Mouse (Mus musculus) cortical plate, adult 2 months (tissue): Measurements from ENCODE around the gene Foxp1. TPM values are rescaled to one million over a fixed set of nuclear protein-coding genes. Genes with fewer than 3 reads are reported as not detected.

Experiments
- H3K27ac ChIP-seq: fragments of 200-500 bp; 2 replicates; pipeline ENCODE4 v1.5.1; 2012; ENCODE audit warnings: low read length, control low read depth, inconsistent platforms; ENCODE audit not compliant: insufficient read depth
- H3K4me1 ChIP-seq: fragments of 200-500 bp; 2 replicates; pipeline ENCODE4 v1.6.1; 2011; ENCODE audit warnings: low read length; ENCODE audit not compliant: control insufficient read depth, insufficient read depth
- H3K4me3 ChIP-seq: fragments of 200-500 bp; 2 replicates; pipeline ENCODE4 v1.5.1; 2011; ENCODE audit warnings: mild to moderate bottlenecking, low read length, control low read depth; ENCODE audit not compliant: insufficient read depth
- CTCF ChIP-seq: fragments of 200-500 bp; IDR thresholded peaks from 2 replicates; pipeline ENCODE4 v1.5.1; 2011; ENCODE audit warnings: mild to moderate bottlenecking, control low read depth, low read length; ENCODE audit not compliant: insufficient read depth; ENCODE audit errors: extremely low read depth
- POLR2A ChIP-seq: fragments of 200-500 bp; IDR thresholded peaks from 2 replicates; pipeline ENCODE4 v1.6.1; 2011; ENCODE audit warnings: mild to moderate bottlenecking, low read length, control low read depth; ENCODE audit not compliant: insufficient read depth; ENCODE audit errors: extremely low read depth
- polyA plus RNA-seq: library from polyadenylated mRNA; depleted of rRNA; stranded (reverse); fragments of >200 nt; gene quantifications from 2 replicates; pipeline ENCODE4 v1.2.3, GENCODE M21; 2012

The Foxp1 gene
- polyA plus RNA-seq, 1 experiment = 99.2 TPM

DNA sequence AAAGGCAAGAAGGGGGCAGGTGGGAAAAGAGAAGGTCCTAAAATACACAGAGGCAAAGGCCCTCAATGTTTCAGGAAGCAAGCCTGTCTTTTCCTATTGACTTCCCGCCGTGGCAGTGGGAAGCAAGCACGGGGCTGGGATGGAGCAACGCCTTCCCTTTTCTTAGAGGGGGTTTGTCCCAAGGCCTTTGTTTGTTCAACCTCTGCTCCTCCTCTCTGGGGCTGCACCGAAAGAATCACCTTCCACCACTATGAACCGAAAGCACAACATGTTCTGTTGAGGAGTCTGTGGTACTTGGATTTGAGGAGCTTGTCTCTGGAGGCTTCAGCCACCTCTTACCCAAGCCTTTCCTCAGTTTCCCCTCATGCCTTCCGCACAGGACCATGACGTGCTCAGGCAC, 355.5 kb downstream of the Foxp1 start:
- Histone ChIP-seq H3K4me1 (peaks cover 2% of the 10 kb centered on the region; the same call in 1 of the 2 replicates), H3K27ac (no peak overlapping the region), H3K4me3 (no peak overlapping the region)
- TF ChIP-seq CTCF (no peak), POLR2A (no peak)

DNA sequence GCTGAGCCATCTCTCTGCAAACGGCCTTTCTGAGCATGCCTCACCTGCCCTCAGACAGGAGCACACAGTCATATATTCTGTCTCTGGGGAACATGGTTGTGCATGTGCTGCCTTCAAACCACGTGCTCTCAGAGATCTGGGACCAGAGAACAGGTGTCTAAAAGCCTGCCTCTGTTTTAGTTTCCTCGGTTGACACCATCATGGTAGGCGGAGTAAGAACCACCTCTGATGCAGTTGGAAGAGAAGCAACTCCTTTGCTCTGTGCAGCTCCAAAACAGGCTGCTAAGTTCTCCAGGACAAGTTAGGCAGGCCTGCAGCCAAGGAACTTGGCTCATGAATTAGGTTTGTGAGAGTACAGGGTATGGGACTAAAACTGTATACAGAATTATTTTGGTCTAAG, 356.4 kb downstream of the Foxp1 start:
- TF ChIP-seq CTCF (no peak), POLR2A (no peak)
- Histone ChIP-seq H3K4me1 (peaks cover 2% of the 10 kb centered on the region; the same call in 1 of the 2 replicates), H3K27ac (no peak overlapping the region), H3K4me3 (no peak overlapping the region)

DNA sequence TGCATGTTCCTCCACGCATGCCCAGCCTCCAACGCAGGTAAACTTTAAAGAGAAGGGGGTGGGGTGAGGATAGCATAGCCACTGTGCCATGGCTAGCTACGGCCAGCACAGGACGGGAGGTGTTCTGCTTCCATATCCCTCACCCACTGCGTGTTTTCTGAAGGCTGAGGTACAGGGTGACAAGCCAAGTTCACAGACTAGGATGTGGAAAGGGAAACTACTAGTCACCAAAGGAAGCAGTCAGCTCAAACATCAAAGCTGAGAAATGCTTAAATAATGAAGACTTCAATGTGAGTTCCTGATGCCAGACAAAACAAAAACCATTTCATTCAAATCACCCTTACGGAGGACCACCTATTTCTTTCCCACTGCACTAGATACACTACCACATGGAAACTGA, 357.8 kb downstream of the Foxp1 start:
- no peak overlapping the region for H3K4me3 ChIP-seq
- H3K4me1 ChIP-seq = peaks cover 2% of the 10 kb centered on the region; the same call in 1 of the 2 replicates
- TF ChIP-seq CTCF = no peak
- no peak for TF ChIP-seq POLR2A
- no peak overlapping the region for H3K27ac ChIP-seq

DNA sequence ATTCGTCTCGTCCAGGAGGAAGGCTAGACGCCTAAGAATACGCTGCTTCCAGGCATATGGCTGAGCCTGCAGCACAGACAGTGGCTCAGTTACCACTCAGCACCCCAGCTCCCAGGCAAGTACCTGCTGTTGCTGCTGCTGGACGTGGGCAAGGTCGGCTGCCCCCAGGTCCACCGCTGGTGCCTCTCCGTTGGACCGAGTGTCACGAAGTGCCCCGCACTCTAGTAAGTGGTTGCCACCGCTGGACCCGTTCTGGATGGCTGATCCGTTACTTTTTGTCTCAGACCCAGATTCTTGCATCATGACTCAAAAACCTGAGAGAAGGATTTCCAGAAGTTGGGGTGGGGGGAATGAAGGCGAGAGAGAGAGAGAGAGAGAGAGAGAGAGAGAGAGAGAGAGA, 359.8 kb downstream of the Foxp1 start:
- no peak for TF ChIP-seq CTCF
- TF ChIP-seq POLR2A = no peak
- H3K27ac ChIP-seq = no peak overlapping the region
- H3K4me1 ChIP-seq = peaks cover 2% of the 10 kb centered on the region; the same call in 1 of the 2 replicates
- no peak overlapping the region for H3K4me3 ChIP-seq

DNA sequence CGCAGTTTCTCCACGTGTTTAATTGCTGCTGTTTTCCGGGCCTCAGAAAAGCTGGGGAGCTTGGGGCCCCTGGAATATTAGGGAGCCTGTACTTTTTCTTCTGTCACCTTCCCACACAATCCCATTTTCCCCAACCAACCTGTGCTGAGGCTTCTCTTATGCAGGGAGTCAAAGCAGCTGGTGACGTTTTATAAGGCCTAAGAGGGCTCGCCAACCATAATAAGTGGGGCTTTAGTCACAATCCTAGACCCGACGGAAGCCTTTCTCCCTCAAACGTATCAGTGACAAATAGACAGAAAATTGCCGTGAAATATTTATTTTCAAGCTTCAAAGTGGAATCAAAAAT, 362.2 kb downstream of the Foxp1 start:
- TF ChIP-seq POLR2A (no peak), CTCF (no peak)
- peaks cover 2% of the 10 kb centered on the region; the same call in 1 of the 2 replicates for H3K4me1 ChIP-seq
- H3K27ac ChIP-seq = no peak overlapping the region
- H3K4me3 ChIP-seq = no peak overlapping the region

DNA sequence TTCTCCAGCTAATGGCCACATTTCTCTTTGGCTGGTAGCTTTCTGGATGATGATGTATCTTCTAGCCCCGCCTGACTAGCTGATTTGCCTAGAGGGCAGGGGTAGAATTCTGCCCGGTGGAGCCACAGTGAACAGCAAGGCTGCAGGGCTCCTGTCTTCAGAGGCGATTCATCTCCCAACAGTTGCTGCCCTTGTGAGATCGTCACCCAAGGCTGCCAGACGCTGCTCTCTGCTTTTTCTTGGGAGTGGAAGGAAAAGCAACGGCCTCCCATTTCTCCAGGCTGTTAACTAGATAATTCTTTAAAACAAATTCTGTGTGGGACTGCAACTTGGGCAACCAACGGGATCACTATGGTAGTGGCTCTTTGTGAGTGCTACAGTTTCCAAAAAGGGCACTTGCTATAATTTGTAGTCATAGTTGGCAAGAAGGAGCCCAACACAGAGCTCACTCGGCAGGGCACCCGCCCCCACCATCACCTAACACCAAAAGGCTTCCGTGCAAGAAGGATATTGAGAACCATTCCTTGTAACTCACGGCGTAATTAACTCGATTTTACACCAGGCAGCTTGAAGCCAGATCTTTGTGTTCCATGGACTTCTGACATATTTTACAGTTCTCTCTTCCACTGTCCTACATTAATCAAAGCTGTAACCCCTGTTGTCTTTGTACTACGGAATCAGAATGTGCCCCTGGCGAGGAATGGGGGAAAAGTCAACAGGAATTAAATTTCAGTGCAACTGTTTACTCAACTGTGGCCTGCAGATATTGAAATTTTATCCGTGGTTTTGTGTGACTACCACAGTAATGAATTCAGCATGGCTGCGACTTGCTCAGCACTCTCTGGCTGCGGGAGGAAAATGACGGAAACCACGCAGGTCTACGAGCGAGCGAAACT, 362.8 kb downstream of the Foxp1 start:
- no peak overlapping the region for H3K27ac ChIP-seq
- TF ChIP-seq POLR2A (no peak), CTCF (no peak)
- H3K4me1 ChIP-seq = peaks cover 2% of the 10 kb centered on the region; the same call in 1 of the 2 replicates
- H3K4me3 ChIP-seq = no peak overlapping the region

DNA sequence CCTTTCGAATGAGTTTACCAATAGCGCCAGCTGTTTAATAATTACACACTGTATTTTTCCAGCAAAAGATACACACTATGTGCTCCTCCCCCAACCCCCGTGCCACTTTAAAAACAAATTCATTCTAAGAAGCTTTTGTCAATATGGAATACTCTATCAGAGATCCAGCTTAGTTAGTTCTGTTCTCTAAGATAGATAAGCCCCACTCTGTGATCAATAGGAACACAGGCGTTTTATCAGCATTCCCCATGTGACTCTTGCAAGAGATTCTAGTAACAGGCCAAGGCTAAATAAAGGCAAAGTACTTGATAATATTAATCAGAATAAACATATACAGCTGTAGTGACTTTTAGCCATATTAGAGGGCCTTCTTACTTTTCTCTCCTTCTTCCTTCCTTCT, 368.8 kb downstream of the Foxp1 start:
- Histone ChIP-seq H3K4me3 (no peak overlapping the region), H3K4me1 (no peaks in the 10 kb centered on the region), H3K27ac (no peak overlapping the region)
- no peak for TF ChIP-seq POLR2A
- TF ChIP-seq CTCF = no peak

DNA sequence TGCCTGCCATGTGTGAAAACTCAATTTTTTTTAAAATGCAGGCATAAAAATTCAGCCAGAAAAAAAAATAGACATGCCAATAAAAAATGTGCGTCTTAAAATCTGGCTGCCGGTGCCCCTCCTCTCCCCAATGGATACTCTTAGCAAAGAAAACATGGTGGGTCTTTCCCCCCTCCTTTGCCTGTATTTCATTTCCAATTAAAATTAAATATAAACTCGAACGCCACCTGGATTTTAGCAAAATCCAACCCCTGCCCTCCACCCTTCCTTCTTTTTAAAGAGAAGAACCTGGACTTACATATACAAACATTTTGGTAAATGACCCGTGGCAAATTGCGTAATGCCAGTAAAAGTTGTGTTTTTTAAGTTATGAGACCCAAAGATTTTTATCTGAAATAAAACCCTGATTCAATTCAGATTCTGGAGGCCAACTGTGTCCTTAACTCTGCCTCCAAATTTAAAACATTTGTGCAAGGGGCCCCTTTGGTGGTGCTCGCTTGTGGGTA, 376.1 kb downstream of the Foxp1 start:
- no peak overlapping the region for H3K27ac ChIP-seq
- no peak overlapping the region for H3K4me3 ChIP-seq
- TF ChIP-seq CTCF (no peak), POLR2A (no peak)
- no peaks in the 10 kb centered on the region; the same call in 1 of the 2 replicates for H3K4me1 ChIP-seq

DNA sequence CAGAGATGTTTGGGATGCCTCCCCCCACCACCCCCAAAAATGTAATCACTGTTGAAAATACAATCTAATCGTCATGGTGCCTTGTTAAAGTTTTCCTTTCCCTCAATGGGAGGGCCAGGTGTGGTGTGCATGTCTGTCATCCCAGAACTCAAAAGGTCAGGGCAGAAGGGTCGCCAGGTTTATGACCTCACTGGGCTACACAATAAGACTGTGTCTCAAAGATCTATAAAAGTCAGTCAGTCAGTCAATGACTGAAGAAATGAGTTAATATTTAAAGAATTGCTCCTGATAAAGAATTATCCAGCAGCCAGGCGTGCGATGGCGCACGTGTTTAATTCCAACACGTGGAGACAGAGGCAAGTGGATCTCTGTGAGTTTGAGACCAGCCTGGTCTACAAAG, 377.5 kb downstream of the Foxp1 start:
- H3K4me3 ChIP-seq = no peak overlapping the region
- H3K4me1 ChIP-seq = no peaks in the 10 kb centered on the region; the same call in 1 of the 2 replicates
- no peak for TF ChIP-seq CTCF
- TF ChIP-seq POLR2A = no peak
- H3K27ac ChIP-seq = no peak overlapping the region

DNA sequence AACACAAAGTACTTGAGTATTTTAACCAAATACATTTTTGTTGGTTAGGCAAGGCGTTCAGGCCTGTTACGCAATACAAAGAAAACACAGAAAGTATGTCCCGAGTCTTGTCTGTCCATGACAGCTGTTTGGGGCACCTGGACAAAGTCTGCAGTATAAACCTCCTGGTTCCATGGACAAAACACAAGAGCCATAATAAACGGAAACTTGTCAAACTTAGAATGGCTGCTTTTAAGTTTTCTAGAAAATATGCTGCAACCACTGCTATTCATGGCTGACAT, 378.8 kb downstream of the Foxp1 start:
- H3K27ac ChIP-seq = no peak overlapping the region
- TF ChIP-seq CTCF (no peak), POLR2A (no peak)
- no peaks in the 10 kb centered on the region; the same call in 1 of the 2 replicates for H3K4me1 ChIP-seq
- no peak overlapping the region for H3K4me3 ChIP-seq
